Mouse (Mus musculus) CD4-positive, CD25-positive, alpha-beta regulatory T cell (primary cell): ENCODE measurements around the gene Lrrc38. TPM values are rescaled to one million over a fixed set of nuclear protein-coding genes. Genes with fewer than 3 reads are reported as not detected.

Source experiments
- polyA plus RNA-seq: library from polyadenylated mRNA; unstranded; fragments of 100-300 nt; shearing (Covaris generic); gene quantifications from one replicate; pipeline ENCODE4 v1.2.1, GENCODE M21; 2017

Gene Lrrc38
- polyA plus RNA-seq = not detected

DNA sequence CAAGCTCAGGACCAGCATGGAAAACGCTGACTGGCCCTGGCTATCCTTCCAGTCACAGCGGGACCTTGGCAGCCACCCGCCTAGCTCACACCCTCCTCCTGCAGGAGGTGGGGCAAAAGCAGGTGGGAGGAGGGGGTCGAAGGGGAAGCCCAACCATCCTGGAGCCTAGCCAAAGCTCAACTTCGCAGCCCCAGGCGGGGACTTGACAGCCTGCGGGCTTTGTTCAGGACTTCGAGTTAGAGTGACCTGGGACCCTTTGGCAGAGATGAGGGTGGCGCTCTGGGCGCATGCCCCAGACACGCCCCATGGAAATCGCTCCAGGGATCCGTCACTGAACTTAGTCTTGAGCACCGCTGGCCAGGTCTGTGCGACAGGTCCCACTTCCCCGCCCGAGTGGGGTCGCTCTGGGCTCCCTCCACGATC is at the start of gene Lrrc38:
Lrrc38 (plus strand) TSS at position 274 of the 423 bp plus-strand sequence.

GRCm38 (mm10) chr4:143394181-143394580 is 44.6 kb downstream of the Lrrc38 start, which contains the start of gene Pramel1:
Pramel1 (plus strand) TSS chr4:143394428.

DNA sequence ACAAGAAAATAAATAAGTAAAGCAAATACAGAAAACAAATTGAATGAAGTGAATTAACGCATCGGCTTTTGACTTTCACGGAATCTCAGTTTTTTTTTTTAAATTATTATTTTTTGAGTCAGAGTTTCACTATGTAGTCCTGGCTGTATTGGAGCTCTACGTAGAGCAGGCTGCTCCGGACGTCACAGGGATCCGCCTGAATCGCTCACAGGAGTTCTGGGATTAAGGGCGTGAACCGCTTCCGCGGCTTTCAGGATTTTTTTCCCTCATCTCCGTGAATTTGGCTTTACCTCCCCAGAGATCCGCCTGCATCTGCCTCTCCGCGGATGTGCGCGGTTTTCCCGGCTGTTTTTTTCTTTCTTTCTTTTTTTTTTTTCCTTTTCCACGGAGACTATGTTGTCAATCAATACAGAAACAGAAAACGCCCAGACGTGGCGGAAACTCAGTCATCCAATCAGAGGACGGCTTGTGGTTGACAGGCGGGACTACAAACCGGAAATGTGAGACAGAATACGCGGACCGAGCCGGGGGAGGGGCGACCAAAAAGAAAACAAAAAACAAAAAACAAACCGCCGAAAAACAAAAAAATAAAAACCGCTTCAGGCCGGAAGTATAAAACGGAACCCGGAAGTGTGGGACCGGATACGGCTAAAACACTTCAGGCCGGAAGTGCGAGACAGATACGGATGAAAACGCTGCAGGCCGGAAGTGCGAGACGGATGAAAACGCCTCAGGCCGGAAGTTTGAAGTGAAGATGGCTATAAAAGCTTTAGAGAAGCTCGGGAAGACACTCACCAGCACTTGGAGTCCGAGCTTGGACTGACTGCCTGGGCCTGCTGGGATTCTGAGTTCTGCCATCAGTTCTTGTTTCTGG is 62.9 kb downstream of the Lrrc38 start, which contains the start of gene Pramef8:
Pramef8 (plus strand) TSS at position 208 of the 874 bp plus-strand sequence.

Other genes with a start within 250 kb of the Lrrc38 start
- gene Prdm2, start 136.8 kb upstream of the Lrrc38 start, polyA plus RNA-seq = 25.8 TPM
- not detected for gene Pdpn, start 50.2 kb upstream of the Lrrc38 start, polyA plus RNA-seq
- gene Pramel1, start 44.7 kb downstream of the Lrrc38 start, polyA plus RNA-seq = not detected
- 38.9 TPM for gene Pramef8, start 62.7 kb downstream of the Lrrc38 start, polyA plus RNA-seq
- gene Oog4, start 100.6 kb downstream of the Lrrc38 start, polyA plus RNA-seq = not detected
- not detected for gene Gm13043, start 161.6 kb downstream of the Lrrc38 start, polyA plus RNA-seq
- not detected for gene Gm13040, start 186.2 kb downstream of the Lrrc38 start, polyA plus RNA-seq
- gene BC080695, start 201.9 kb downstream of the Lrrc38 start, polyA plus RNA-seq = not detected
- not detected for gene Gm13057, start 202.0 kb downstream of the Lrrc38 start, polyA plus RNA-seq